Mouse (Mus musculus): ENCODE results near the gene Mgarp.
A peak's percentile ranks its signal among the peaks of the same experiment; 100 is the strongest.
"Not testable (repeated sequence)": the region's sequence is repeated elsewhere in the genome, so short reads cannot be mapped to it uniquely, and the experiment has no call there.

Mgarp gene

DNA sequence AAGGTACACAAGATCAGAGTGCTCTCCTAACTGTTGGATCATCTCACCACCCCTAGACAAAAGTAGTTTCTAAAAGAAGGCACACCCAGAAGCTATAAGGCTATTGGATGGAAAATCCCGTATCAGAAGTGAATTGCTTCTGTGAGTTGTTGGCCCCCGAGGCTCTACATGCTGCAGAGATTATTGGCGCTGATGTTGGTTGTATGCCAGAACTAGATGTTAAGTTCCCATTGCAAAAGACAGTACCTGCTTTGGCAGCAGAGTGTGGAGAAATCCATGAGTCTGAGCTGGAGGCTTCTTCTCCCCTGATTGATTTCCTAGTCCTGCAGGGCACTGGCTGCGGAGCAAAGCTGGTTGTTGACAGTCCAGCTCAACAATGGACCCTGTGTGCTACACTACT, 28.5 kb downstream of the Mgarp start:
- no peak for DNase-seq (ENCODE audit: low spot score in 2 of 2)

DNA sequence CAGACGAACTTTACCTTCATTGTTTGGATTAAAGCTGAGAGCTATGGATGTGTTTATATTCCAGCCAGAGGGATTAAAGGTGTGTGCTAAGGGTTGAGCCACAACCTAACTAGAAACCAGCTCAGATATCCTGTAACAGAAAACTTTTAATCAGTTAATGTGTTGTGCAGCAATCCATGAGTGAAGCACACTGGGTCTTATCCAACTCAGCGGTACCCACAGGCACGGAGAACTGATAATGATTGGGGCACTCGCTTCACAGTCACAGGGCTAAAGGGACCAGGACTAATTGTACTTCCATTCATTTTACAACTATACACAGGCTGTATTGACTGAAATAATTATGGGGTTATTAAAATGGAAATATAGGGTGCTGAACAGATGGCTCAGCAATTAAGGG, 29.6 kb downstream of the Mgarp start:
- no peak for DNase-seq (ENCODE audit: low spot score in 2 of 2)

DNA sequence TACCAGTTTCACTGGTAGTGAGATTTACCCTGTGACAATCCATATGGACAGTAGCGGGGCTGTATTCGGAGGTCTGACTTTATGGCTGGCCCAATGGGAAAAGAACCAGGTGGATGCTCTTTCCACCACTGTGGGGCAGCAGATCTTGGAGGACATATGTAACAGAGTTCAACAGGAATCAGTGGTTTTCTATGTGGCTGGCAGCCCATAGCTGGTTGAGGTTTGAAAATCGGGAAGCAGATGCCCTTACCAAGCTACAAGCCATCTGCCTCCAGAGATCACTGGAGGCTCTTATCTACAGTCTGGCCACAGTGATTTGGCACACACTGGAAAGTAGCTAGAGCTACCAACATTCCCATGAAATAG, 31.0 kb downstream of the Mgarp start:
- DNase-seq (ENCODE audit: low spot score in 2 of 2), result no peak

DNA sequence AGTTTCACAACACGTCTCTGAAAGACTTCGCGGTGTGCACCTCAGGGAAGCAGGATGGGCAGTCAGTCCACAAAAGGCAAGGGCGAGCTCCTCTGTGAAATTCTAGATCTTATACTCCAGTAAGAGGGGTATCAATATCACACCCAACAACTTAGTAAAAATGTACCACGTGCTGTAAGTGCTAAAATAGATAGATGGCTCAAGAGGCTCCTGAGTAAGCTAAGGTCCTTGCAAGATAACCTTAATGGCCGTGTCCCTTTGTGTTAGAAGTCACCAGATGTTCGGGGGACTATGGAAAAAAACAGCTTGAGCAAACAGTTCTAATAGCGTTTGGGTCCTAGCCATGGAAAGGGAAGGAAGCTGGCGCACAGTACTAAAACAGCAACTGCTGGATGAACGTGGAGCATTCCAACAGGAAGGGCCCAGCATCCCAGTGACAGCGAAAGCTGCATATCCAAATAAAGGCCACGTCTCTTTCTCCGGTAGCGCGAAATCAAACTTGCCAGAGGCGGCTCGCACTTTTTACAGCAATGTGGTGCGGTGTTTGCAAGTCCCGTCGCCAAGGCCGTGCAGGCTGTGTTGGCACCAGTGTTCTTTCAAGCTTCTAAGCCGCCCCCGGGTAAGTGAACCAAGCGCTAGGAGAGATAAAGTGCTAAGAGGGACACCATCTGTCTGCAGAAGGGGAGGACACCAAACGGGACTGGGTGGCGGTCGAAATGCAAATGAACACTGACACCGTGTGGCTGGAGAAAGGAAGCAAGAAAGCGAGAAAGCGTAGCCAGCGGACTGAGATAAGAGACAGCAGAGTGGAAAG, 31.6 kb downstream of the Mgarp start:
- DNase-seq (ENCODE audit: low spot score in 2 of 2), result peak; percentile 69 to 90

DNA sequence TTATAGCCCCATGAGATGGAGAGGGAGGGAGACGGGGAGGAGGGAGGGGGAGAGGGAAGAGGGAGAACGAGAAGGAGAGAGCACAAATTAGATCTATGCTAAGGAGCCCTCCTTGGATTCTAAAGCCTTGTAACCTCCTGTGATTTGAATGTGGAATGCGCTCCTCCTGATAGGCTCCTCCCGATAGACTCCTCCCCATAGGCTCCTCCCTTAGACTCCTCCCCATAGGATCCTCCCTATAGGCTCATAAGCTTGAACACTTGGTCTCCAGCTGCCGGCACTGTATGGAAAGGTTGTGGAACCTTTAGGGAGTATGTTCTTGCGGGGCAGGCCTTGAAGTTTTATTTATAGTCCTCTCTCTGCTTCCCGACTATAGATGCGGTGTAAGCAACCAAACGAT, 35.5 kb downstream of the Mgarp start:
- no peak for DNase-seq (ENCODE audit: low spot score in 2 of 2)

DNA sequence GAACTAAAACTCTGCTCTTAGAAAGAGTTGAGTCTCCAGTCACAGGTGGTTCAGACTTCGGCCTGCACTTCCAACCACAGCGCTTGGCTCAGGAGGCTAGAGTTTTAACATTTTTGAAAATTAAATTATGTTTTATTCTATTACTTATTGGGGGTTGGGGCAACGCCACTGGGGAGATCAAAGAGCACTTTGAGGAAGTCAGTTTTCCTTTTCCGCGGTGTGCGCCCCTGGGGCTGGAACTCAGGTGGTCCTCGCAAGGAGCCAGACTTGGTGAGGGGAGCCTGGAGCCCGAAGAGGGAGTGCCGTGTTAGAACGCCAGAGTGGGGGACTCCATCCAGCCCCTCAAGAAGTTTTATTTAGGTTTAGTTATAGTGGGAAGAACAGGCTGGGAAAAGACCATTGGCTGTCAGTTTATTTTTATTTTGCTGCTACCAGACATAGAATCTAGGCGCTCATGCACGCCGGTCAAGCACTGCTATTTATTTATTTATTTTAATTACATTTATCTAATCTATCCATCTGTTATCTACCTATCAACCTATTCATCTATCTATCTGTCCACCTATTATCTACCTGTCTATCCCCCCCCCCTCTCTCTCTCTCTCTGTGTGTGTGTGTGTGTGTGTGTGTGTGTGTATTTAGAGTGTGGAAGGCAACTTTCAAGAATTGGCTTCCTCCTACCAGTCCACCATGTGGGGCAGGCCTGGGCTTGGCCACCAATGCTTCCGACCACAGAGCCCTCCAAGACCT, 36.8 kb downstream of the Mgarp start:
- no peak for DNase-seq (ENCODE audit: low spot score in 2 of 2)

DNA sequence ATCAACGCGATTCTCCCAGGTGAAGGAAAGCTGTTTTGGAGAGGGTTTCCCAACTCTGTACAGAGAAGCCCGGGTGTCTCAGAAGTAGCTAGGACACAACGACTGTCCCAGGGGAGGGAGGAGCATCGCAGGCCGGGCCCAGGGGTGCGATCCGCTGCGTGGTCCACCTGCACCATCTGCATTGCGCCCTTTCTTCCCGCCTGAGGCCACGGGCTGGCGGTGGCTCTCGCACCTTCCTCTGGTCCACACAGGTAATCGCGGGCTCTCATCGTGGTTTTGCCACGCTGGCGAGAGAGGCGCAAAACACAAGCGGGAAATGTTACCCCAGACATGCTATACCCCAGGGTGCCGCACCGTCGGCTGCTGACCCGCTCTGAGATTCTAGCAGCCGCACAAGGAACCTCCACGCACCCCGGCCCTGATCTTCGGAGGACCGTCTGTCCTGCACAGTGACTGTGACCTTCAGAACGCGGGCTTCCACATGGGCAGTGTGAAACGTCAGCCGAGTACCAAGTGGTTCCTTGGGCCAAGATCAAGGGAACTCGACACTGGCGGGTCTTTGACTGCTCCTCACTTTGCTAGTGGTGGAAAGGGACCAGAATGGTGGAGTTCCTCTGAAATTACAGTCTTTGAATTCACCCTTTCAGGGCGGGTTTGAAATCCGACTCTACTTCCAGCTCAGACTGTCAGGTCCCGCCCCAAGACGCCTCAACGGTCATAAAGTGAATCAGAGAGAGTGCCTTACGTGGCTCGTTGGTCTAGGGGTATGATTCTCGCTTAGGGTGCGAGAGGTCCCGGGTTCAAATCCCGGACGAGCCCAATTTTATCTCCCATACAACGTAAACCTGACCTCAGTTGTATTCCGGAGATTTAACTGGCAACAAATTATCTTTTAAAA, 37.6 kb downstream of the Mgarp start:
- peak in 1 of 2 experiments; percentile 66 for DNase-seq (ENCODE audit: low spot score in 2 of 2)

DNA sequence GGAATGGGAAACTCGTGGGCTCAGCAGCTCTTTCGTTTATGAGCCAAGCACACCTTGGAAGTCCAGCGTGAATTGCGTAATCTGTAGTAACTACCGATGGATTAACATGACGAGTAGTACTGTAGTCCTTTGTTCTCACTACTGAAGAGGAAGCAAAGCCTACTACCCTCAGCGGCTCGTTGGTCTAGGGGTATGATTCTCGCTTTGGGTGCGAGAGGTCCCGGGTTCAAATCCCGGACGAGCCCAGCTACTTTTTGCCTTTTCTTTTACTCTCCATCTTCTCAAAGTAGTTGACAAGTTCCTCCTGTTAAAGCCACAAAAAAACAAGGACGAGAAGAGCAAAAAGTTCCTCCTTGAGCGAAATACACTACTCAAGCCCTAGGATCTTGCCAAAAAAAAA, 38.4 kb downstream of the Mgarp start:
- peak in 1 of 2 experiments; percentile 79 for DNase-seq (ENCODE audit: low spot score in 2 of 2)

DNA sequence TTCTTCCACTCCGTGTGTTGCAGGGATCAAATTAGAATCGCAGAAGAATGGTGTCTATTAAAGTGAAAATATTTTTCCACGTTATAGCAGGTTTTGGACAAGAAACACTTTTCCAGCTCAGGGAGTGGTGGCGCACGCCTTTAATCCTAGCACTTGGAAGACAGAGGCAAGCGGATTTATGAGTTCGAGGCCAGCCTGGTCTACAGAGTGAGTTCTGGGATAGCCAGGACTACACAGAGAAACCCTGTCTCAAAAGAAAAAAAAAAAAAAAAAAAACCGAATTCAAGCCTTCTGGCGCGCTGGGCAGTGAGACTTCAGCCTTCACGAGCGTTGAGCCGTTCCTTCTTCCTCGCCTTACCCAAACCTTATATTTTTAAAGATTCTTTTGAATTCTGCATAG, 38.9 kb downstream of the Mgarp start:
- DNase-seq (ENCODE audit: low spot score in 2 of 2), result no peak

DNA sequence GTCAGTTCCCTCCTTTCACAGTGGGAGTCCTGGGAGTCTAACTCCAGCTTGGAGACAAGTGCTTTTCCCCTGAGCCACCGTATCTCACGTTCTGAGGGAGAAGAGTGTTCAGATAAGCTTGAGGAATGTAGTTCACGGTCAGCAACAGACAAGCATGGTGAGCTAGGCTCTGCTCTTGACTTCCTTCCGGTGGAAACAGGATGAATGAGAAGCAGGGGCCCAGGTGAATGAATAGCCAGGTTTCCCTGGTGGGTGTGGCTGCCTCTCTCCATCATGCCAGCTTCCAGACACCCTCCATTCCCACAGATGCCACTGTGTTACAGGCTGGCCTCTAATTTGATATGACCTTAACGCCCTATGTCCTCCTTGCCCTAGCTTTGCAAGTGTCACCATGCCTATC, 39.5 kb downstream of the Mgarp start:
- no peak for DNase-seq (ENCODE audit: low spot score in 2 of 2)

DNA sequence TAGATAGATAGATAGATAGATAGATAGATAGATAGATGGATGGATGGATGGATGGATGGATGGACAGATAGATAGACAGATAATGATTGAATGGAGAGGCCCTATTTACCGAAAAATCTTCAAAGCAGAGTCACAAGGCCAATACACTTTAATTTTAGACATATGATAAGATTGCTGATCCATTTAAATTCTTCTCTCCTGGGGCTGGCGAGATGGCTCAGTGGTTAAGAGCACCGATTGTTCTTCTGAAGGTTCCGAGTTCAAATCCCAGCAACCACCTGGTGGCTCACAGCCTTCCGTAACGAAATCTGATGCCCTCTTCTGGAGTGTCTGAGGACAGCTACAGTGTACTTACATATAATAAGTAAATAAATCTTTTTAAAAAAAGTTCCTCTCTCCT, 41.6 kb downstream of the Mgarp start:
- DNase-seq (ENCODE audit: low spot score in 2 of 2), result not testable (repeated sequence)

DNA sequence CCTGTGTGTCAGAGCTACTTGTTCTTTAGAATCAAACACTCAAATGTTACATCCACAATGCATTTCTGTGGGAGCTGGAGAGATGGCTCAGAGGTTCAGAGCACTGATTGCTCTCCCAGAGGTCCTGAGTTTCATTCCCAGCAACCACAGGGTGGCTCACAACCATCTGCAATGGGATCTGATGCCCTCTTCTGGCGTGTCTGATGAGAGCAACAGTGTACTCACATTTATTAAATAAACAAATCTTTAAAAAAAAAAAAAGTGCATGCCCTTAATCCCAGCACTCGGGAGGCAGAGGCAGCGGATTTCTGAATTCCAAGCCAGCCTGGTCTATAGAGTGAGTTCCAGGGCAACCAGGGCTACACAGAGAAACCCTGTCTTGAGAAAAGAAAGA, 42.5 kb downstream of the Mgarp start:
- no peak for DNase-seq (ENCODE audit: low spot score in 2 of 2)

DNA sequence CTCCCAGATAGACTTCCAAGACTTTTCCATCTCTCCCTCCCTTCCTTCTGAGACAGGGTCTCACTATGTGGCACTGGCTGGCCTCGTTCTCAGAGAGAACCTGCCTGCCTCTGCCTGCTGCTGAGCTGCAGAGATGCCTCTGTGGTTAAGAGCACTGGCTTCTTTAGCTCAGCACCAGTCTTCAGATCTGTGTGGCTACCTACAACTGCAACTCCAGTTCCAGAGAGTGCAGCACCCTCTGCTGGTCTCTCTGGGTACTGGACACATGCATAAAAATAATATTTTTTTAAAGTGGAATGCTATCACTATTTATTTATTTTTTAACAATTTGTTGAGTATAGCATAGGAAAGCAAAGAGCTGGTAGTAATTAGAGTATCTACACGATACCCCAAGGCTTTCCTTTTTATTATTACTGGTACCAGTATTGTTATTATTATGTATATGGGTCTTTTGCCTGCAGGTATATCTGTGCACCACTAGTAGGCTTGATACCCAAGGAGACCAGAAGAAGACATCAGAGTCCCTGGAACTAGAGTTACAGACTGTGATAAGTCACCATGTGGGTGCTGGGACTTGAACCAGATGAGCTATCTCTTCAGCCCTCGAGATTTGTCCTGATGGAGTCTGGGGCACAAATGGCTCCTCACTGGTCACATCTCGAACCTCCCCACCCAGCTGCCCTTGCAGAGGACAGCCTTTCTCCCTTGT, 43.1 kb downstream of the Mgarp start:
- DNase-seq (ENCODE audit: low spot score in 2 of 2), result peak in 1 of 2 experiments; percentile 30

DNA sequence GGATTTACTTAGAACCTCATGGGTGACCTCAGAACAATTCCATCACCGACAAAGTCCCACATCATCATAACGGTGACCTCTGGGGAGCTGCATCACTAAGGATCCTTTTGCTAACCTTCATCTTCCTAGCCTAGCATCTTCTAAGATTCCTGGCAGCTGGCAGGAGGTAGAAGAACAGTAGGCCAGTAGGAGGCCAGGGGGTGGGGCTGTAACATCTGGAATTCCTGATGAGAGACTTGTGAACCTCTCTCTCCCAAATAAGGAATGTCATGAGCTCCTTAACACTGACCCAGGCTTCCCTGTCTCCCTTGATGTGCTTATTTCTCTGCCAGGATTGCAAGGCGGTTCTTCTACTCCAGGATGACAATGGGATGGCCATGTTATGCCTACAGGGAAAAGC, 45.7 kb downstream of the Mgarp start:
- DNase-seq (ENCODE audit: low spot score in 2 of 2), result no peak

DNA sequence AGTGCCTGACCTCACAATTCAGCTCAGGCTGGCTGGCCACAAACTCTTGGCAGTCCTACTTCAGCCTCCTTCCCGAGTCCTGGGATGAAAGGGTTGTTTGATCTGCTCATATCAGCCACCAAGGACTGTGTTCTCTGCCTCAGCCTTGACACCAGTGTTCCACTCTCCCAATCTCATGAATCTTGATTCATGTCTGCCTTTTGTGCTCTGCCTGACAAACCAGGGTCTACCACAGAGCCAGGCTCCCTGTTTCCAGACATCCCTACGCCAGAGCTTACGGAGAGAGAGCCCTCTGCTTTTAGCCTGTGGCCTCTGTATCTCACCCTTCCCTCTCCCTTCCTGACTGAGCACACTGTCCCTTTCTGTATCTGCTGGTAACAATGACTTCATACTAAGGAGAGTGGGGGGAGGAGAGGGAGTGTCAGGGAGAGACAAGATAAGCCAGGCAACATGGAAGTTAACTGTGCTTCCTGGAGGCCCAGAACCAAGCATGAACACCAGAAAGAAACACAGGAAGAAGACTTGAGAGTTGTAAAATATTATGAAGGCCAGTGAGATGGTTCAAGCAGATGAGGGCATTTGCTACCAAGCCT, 47.8 kb downstream of the Mgarp start:
- DNase-seq (ENCODE audit: low spot score in 2 of 2), result no peak

DNA sequence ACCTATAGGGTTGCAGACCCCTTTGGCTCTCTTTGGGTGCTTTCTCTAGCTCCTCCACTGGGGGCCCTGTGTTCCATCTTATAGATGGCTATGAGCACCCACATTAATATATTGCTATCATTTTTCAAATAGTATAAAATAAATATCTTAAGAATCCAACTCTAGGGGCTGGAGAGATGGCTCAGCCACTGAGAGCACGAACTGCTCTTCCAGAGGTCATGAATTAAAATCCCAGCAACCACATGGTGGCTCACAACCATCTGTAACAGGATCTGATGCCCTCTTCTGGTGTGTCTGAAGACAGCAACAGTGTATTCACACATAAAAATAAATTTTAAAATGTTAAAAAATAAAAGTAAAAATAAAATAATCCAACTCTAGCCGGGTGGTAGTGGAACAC, 51.5 kb downstream of the Mgarp start:
- DNase-seq (ENCODE audit: low spot score in 2 of 2), result not testable (repeated sequence)

DNA sequence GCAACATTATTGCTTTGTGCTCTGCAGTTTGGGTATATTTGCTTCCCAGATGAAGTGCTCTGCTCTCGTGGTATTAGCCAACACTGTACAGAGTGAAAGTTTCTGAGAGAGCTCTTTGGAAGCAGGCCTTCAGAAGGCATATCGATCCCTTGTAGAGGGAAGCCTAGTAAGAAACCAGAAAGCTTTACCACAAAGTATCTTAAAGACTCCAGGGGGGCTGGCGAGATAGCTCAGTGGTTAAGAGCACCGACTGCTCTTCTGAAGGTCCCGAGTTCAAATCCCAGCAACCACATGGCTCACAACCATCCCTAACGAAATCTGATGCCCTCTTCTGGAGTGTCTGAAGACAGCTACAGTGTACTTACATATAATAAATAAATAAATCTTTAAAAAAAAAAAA, 52.4 kb downstream of the Mgarp start:
- not testable (repeated sequence) for DNase-seq (ENCODE audit: low spot score in 2 of 2)

DNA sequence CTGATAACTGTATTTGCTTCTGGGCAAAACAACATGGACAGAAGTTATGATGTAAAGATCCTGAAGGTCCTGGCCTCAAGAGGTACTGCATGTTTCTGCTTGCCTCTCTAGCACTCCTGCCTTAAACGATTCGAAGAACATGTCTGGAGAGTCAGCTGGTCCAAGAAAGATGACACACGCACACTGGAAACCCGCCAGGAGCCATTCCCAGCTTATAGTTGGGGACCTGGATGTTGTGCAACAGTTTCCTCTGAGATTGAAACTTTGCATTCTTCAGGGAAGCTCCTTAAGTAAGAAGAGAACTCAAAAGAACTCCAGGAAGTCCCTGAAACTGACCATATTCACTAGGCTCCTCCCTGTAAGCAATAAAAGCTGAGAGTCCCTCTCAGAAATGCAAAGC, 53.3 kb downstream of the Mgarp start:
- DNase-seq (ENCODE audit: low spot score in 2 of 2), result no peak

DNA sequence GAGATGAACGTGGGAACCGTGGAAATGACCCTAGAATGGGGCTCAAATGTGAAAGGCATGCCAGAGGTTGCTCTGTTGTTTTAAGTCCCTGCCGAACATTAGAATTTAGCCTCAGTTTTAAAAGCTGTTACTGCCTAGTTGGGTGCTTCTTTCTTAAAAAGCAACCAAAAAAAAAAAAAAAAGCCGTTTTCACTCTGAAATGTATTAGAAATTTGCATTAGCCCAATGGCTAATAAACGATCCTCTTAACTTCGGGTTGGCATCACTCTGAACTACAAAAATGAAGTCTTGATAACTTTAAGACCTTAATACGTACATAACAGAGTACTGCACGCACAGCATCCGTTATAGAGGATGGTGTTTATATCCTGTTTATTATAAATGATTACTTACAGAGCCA, 54.4 kb downstream of the Mgarp start:
- no peak for DNase-seq (ENCODE audit: low spot score in 2 of 2)

DNA sequence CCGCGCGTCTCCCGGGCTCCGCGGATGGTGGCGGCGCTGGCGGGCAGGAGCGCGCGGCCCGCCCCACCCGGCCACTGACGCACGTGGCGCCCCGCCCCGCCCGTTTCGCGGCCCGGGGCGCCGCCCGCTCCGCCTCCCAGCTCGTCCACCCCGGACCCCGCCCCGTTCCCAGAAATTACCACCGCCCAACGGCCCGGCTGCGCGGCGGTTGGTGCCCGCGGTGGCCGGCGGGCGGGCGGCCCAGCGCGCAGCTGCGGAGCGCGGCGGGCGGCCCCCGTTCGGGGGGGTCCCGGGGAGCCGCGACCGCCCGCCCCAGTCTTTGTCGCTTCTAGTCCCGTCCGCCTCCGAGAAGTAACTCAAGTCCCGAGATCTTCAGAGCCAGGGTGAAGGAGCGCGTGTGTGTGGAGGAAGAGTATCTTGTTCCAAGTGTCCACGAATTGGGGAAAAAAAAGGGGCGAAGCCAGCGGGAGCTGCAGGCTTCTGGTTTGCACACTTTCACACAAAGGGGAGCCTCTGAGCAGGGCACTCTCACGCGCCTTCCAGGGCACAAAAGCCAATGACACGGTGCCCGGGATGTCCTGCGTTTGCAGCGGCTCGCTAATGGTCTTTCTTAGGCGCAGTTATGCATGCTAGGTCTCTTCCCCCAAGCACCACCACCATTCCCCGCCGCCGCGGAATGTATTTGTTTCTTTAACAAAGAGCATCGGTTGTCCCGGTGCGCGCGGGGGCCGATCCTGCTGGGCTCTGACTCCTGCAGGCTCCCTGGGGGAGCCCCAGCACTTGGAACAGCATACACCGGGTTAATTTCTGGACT, 55.1 kb downstream of the Mgarp start:
- peak in 1 of 2 experiments; percentile 66 for DNase-seq (ENCODE audit: low spot score in 2 of 2)
